Mouse (Mus musculus) lung, embryonic 14.5 days (tissue): ENCODE measurements at regions not wholly inside any gene's neighbourhood (a gene's known extent, or its start where the extent isn't known, plus 50 kb on each side); places are given as distances from the start of the nearest gene placed in this dataset.
A peak's percentile ranks its signal among the peaks of the same experiment; 100 is the strongest.

Source experiments
- ATAC-seq: fragments of 200-750 bp; cut with Nextera tagmentation; 2 replicates; pipeline ENCODE4 v1.8.0; 2017; ENCODE audit warnings: mild to moderate bottlenecking, moderate TSS enrichment, moderate library complexity; ENCODE audit not compliant: insufficient read depth
- DNase-seq: peaks from one replicate; pipeline ENCODE4 v3.0.0-alpha.2; 2015
- H3K27ac ChIP-seq: fragments of 300-500 bp; sonication (generic); 2 replicates; pipeline ENCODE4 v1.5.1; 2014; ENCODE audit warnings: low read depth, mild to moderate bottlenecking, moderate library complexity
- H3K27me3 ChIP-seq: fragments of 300-500 bp; sonication (generic); 2 replicates; pipeline ENCODE4 v1.6.1; 2014; ENCODE audit warnings: low read length, control low read depth; ENCODE audit not compliant: insufficient read depth
- H3K36me3 ChIP-seq: fragments of 300-500 bp; sonication (generic); 2 replicates; pipeline ENCODE4 v1.6.1; 2014; ENCODE audit warnings: control low read depth; ENCODE audit not compliant: insufficient read depth
- H3K4me1 ChIP-seq: fragments of 300-500 bp; sonication (generic); 2 replicates; pipeline ENCODE4 v1.6.1; 2014; ENCODE audit warnings: antibody characterized with exemption, control low read depth; ENCODE audit not compliant: insufficient read depth
- H3K4me2 ChIP-seq: fragments of 300-500 bp; sonication (generic); 2 replicates; pipeline ENCODE4 v1.6.1; 2014; ENCODE audit warnings: mild to moderate bottlenecking
- H3K4me3 ChIP-seq: fragments of 300-500 bp; sonication (generic); 2 replicates; pipeline ENCODE4 v1.5.1; 2014; ENCODE audit warnings: low read depth, low read length
- H3K9ac ChIP-seq: fragments of 300-500 bp; sonication (generic); 2 replicates; pipeline ENCODE4 v1.6.1; 2014
- H3K9me3 ChIP-seq: fragments of 300-500 bp; sonication (generic); 2 replicates; pipeline ENCODE4 v1.6.1; 2016; ENCODE audit warnings: low read depth, low read length, control low read depth
- CTCF ChIP-seq: IDR thresholded peaks from 2 replicates; pipeline ENCODE4 v1.5.1; 2016; ENCODE audit warnings: antibody characterized with exemption, low read depth
- WGBS: fragments of 180-500 bp; shearing (Covaris S2); extraction: QIAGEN DNeasy Blood & Tissue Kit; methylation state at CpG from one replicate; pipeline ENCODE4 v1.1.7; 2014; 5-methylcytosine and 5-hydroxymethylcytosine counted together

DNA sequence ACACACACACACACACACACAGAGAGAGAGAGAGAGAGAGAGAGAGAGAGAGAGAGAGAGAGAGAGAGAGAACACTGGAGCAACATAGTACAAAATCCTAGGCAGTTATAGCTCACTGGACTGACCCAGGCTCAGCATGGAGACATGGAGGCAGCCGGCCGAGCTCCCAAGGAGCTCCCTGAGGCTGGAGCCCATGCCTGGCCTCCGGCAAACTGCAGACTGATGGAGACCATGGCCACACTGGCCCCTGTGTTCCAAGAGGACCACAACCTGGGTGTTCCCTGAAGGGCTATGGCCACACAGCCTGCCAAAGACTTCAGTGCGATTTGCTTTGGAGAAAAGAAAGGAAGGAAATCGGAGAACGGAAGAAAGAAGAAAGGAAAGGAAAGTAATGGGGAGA is 128.9 kb downstream of the Sec61b start:
- WGBS = 52% methylated on average over 6 of the region's 6 CpGs
- no peak overlapping the region for H3K9ac ChIP-seq
- H3K36me3 ChIP-seq = no peaks in the 10 kb centered on the region
- peak overlapping the region; percentile 44; the same call in 1 of the 2 replicates for H3K27ac ChIP-seq
- H3K4me1 ChIP-seq = no peaks in the 10 kb centered on the region
- TF ChIP-seq CTCF = no peak
- no peak for ATAC-seq
- no peak for DNase-seq
- no peaks in the 10 kb centered on the region for H3K9me3 ChIP-seq
- H3K4me2 ChIP-seq = peak overlapping the region; percentile 48
- 0 out of 2 replicates have a peak overlapping the region, but pooled peaks have one; percentile 5 for H3K4me3 ChIP-seq
- H3K27me3 ChIP-seq = no peaks in the 10 kb centered on the region

DNA sequence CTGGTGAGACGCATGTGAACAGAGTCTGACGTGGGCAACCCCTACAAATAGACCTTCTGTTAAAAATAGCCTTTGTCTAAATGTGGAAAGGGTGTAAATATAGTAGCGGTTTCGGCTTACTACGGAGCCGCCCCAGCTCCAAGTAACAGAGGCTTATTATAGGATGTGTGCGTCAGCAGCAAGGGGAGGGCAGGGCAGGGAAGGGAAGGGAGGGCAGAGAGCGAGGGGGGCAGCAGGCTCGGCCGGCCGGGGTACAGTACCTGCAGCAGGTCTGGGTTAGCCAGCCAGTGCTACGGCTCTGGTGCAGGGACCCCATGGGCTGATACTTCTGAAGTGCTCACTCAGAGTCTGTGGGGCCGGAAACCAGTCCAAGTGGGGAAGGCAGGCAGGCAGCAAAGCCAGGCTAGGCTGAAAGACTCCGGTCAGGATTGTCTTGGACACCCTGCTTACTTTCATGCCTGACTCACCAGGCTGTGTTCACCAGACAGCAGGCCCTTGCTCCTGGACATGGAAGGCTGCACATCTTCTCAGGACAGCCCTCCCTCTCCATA is 129.5 kb downstream of the Sec61b start:
- 21% methylated on average over 14 of the region's 14 CpGs for WGBS
- Histone ChIP-seq H3K9me3 (no peaks in the 10 kb centered on the region), H3K27ac (no peak overlapping the region), H3K36me3 (no peaks in the 10 kb centered on the region), H3K9ac (no peak overlapping the region), H3K27me3 (no peaks in the 10 kb centered on the region), H3K4me2 (peak overlapping the region; percentile 48), H3K4me3 (peak overlapping the region; percentile 5; the same call in 1 of the 2 replicates), H3K4me1 (no peaks in the 10 kb centered on the region)
- no peak for TF ChIP-seq CTCF
- DNase-seq (peak; percentile 24), ATAC-seq (peak; percentile 83)

DNA sequence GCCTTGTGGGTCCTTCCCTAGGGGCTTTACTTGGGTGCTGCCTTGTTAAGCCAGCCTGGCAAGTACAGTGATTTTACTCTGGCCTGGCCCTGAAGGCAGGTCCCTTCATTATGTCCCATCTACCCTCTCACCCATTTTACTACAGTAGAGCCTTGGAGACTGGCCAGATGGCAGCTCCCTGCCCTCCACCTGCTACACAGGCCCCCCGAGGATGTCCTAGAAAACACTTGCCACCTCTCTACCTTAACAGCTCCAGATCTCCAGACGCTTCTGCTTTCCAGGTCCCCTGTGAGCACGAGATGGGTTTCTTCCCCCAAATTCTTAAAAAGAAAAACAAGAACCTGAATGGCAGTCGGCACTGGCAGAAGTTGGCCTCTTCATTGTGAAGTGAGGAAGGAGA is 131.2 kb downstream of the Sec61b start:
- H3K9ac ChIP-seq = no peak overlapping the region
- H3K27me3 ChIP-seq = no peaks in the 10 kb centered on the region
- H3K4me2 ChIP-seq = no peak overlapping the region
- no peaks in the 10 kb centered on the region for H3K36me3 ChIP-seq
- H3K27ac ChIP-seq = no peak overlapping the region
- no peaks in the 10 kb centered on the region for H3K4me1 ChIP-seq
- no peak for TF ChIP-seq CTCF
- DNase-seq (no peak), ATAC-seq (no peak)
- WGBS = 74% methylated on average over 4 of the region's 4 CpGs
- H3K4me3 ChIP-seq = no peak overlapping the region
- no peaks in the 10 kb centered on the region for H3K9me3 ChIP-seq

DNA sequence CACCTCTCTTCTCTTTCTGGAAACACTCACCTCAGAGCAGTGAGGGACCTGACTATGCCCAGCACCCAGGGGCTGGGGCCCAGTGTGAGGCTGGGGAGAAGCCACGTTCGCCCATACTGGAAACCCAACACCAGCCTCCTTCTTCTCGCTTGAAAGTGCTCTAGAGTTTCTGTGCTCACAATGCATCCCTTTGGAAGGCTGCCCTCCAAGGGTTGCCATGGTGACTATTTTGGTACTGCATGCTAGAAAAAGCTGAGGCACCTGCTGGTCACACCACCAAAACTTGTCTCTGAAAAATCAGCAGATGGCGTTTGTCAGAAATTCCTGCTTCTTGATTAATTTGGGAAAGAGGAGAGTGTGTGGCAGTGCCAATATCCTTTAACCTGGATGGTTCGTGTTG is 134.2 kb downstream of the Sec61b start:
- H3K4me1 ChIP-seq = no peaks in the 10 kb centered on the region
- no peak for TF ChIP-seq CTCF
- H3K27me3 ChIP-seq = no peaks in the 10 kb centered on the region
- ATAC-seq (no peak), DNase-seq (peak; percentile 37)
- H3K4me3 ChIP-seq = no peak overlapping the region
- H3K4me2 ChIP-seq = no peak overlapping the region
- no peaks in the 10 kb centered on the region for H3K36me3 ChIP-seq
- 43% methylated on average over 5 of the region's 5 CpGs for WGBS
- H3K9me3 ChIP-seq = no peaks in the 10 kb centered on the region
- H3K9ac ChIP-seq = no peak overlapping the region
- no peak overlapping the region for H3K27ac ChIP-seq

DNA sequence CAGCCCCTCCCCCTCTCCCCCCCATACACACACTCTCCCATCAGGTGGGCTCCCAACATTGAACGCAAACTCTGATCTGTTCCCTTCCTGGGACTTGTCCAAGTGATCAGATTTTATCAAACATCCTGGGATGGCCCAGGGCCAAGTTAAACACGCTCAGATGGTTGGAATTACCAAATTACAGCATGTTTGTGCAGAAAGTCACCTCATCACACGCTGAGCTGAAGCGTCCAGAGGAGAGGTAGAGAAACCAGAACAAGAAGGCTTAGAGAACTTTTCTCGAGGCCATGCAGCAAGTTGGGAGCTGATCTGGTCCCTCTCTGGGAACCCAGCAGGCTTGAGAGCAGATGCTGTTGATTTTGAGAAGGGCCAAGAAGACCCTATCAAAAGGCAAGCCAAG is 136.5 kb downstream of the Sec61b start:
- H3K27me3 ChIP-seq = no peaks in the 10 kb centered on the region
- no peak overlapping the region for H3K27ac ChIP-seq
- no peak overlapping the region for H3K4me3 ChIP-seq

DNA sequence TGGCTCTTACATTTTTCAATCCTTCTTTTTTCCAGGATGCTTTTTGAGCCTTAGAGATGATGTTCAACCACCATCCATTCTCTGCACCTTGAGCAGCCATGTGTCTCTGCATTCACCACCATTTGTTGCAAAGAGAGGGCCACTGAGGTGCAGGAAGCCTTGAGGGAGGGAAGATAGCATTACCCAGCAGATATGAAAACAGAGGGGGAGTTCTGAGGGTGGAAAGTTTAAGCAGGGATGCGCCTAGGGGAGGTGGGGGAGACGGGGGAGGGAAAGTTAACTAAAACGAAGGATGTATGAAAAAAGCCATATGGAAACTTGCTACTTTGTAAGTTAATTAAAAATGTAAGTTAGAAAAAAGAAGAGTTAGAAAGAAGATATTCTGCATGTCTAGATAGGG is 142.1 kb downstream of the Sec61b start:
- WGBS = 73% methylated on average over 3 of the region's 3 CpGs
- no peaks in the 10 kb centered on the region for H3K36me3 ChIP-seq
- DNase-seq = no peak
- ATAC-seq = no peak
- H3K4me3 ChIP-seq = no peak overlapping the region
- H3K27me3 ChIP-seq = no peaks in the 10 kb centered on the region
- TF ChIP-seq CTCF = no peak
- H3K9me3 ChIP-seq = no peaks in the 10 kb centered on the region
- H3K4me1 ChIP-seq = no peaks in the 10 kb centered on the region
- H3K9ac ChIP-seq = no peak overlapping the region
- no peak overlapping the region for H3K4me2 ChIP-seq
- no peak overlapping the region for H3K27ac ChIP-seq

More for the DNA sequence above, 136.5 kb downstream of the Sec61b start:
- H3K9me3 ChIP-seq = no peaks in the 10 kb centered on the region
- no peaks in the 10 kb centered on the region for H3K36me3 ChIP-seq
- DNase-seq (peak; percentile 21), ATAC-seq (no peak)
- TF ChIP-seq CTCF = no peak
- WGBS = 45% methylated on average over 5 of the region's 5 CpGs
- H3K4me2 ChIP-seq = no peak overlapping the region
- no peaks in the 10 kb centered on the region for H3K4me1 ChIP-seq
- H3K9ac ChIP-seq = no peak overlapping the region

DNA sequence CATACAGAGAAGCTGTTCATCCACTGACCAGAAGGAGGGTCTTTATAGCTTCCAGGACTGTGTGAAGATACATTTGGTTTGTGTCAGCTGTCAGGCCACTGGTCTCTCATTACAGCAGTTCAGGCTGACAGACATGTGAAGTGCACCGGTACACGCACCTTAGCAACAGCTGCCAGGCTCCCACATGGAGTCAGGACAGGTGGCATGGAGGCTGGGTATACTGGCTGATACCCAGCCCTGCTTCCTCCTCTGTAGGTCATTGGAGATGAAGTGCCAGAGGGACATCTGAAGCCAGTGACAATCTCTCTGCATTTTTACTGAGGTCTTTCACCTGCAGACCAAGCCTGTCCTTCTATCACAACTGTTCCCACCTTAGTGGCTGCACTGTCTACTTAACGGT is 146.2 kb downstream of the Sec61b start:
- H3K9me3 ChIP-seq = no peaks in the 10 kb centered on the region
- no peak for TF ChIP-seq CTCF
- H3K4me1 ChIP-seq = no peaks in the 10 kb centered on the region
- H3K27ac ChIP-seq = no peak overlapping the region
- H3K36me3 ChIP-seq = no peaks in the 10 kb centered on the region
- H3K27me3 ChIP-seq = no peaks in the 10 kb centered on the region
- WGBS = 83% methylated on average over 3 of the region's 3 CpGs
- no peak for DNase-seq
- no peak overlapping the region for H3K4me3 ChIP-seq
- H3K4me2 ChIP-seq = no peak overlapping the region
- H3K9ac ChIP-seq = no peak overlapping the region
- no peak for ATAC-seq
